Mouse (Mus musculus): ENCODE data around the gene Misp. TPM values are rescaled to one million over a fixed set of nuclear protein-coding genes. Genes with fewer than 3 reads are reported as not detected.

The Misp gene
- polyA plus RNA-seq, 1 experiment: not detected

DNA sequence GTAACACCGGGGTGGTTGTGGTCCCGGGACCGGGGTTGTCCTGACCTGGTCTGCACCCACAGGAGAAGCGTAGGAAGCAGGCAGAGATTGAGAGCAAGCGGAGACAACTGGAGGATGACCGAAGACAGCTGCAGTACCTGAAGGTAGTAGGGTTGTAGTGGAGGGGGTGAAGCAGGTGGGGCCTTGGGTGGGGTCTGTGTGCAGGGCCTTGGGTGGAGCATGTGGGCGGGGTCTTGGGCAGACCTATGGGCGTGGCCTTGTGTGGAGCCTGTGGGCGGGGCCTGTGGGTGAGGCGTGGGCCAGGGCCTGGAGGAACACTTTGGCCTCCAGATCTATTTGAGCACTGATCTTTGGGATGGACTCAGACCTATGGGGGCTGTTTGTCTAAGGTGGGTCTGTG is 13.8 kb upstream of the Misp start:
- H3K27ac ChIP-seq (ENCODE audit: control insufficient read depth, insufficient read depth, low read depth, low read length, poor library complexity): no peak overlapping the region
- WGBS: 76% methylated on average over 10 of the region's 10 CpGs
- H3K4me1 ChIP-seq (ENCODE audit: control insufficient read depth, insufficient read depth, low read length): peaks cover 1% of the 10 kb centered on the region; the same call in 1 of the 2 replicates
- H3K4me3 ChIP-seq (replicated peaks; ENCODE audit: control insufficient read depth, low read depth, low read length): no peak overlapping the region
- TF ChIP-seq POLR2A (IDR thresholded peaks at IDR 0.05; ENCODE audit: borderline replicate concordance, control insufficient read depth, low read depth, low read length) (no peak), CTCF (IDR thresholded peaks at IDR 0.05; ENCODE audit: control insufficient read depth, insufficient read depth, low read length) (no peak)

DNA sequence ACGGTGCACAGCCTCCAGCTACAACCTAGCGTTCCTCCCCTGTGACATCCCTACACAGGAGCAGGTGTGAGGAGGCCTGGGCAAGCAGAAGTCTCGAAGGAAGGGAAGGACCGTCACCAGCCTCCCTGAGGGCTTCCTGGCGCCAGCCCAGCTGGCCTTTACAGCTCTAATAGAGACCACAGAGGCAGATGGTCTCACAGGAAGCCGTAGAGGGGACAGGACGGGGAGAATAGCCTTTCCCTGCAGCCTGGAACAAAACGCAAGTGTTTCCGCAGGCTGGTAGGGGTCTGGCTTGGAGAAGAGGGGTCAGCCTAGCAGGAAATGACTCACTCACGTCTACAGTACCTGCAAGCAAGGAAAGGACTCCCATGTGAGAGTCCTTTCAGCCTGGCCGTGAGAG is 13.0 kb upstream of the Misp start:
- no peak for TF ChIP-seq POLR2A (IDR thresholded peaks at IDR 0.05; ENCODE audit: borderline replicate concordance, control insufficient read depth, low read depth, low read length)
- no peak for TF ChIP-seq CTCF (IDR thresholded peaks at IDR 0.05; ENCODE audit: control insufficient read depth, insufficient read depth, low read length)
- H3K4me3 ChIP-seq (replicated peaks; ENCODE audit: control insufficient read depth, low read depth, low read length): no peak overlapping the region
- H3K4me1 ChIP-seq (ENCODE audit: control insufficient read depth, insufficient read depth, low read length): no peaks in the 10 kb centered on the region
- 63% methylated on average over 11 of the region's 11 CpGs for WGBS
- H3K27ac ChIP-seq (ENCODE audit: control insufficient read depth, insufficient read depth, low read depth, low read length, poor library complexity): no peak overlapping the region

DNA sequence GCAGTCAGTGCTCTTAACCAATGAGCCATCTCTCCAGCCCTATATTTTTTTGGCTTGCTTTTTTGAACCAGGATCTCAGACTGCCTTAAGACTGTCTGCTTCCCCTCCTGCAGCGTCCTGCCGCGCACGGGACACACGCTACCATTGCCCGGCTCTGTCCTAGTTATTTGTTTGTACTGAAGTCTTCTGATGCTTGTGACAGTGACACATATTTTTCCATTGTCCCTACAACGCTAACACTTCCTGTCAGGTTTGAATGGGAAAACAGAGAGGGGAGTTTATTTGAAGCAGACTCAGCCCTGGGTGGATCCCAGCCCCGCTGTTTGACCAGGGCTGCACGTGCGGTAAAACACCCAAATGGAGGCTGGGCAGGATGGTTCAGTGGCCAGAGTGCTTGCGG is 12.1 kb upstream of the Misp start:
- Histone ChIP-seq H3K4me3 (replicated peaks; ENCODE audit: control insufficient read depth, low read depth, low read length) (no peak overlapping the region), H3K4me1 (ENCODE audit: control insufficient read depth, insufficient read depth, low read length) (no peaks in the 10 kb centered on the region), H3K27ac (ENCODE audit: control insufficient read depth, insufficient read depth, low read depth, low read length, poor library complexity) (no peak overlapping the region)
- 91% methylated on average over 11 of the region's 11 CpGs for WGBS
- TF ChIP-seq CTCF (IDR thresholded peaks at IDR 0.05; ENCODE audit: control insufficient read depth, insufficient read depth, low read length) (no peak), POLR2A (IDR thresholded peaks at IDR 0.05; ENCODE audit: borderline replicate concordance, control insufficient read depth, low read depth, low read length) (no peak)

- no peaks in the 10 kb centered on the region for H3K4me1 ChIP-seq (ENCODE audit: control insufficient read depth, insufficient read depth, low read length)
- TF ChIP-seq CTCF (IDR thresholded peaks at IDR 0.05; ENCODE audit: control insufficient read depth, insufficient read depth, low read length): peak; percentile 99
- no peak for TF ChIP-seq POLR2A (IDR thresholded peaks at IDR 0.05; ENCODE audit: borderline replicate concordance, control insufficient read depth, low read depth, low read length)
- WGBS: 33% methylated on average over 15 of the region's 15 CpGs
Measured at GRCm38 (mm10) chr10:79811736-79812637, 8.8 kb upstream of the Misp start.

DNA sequence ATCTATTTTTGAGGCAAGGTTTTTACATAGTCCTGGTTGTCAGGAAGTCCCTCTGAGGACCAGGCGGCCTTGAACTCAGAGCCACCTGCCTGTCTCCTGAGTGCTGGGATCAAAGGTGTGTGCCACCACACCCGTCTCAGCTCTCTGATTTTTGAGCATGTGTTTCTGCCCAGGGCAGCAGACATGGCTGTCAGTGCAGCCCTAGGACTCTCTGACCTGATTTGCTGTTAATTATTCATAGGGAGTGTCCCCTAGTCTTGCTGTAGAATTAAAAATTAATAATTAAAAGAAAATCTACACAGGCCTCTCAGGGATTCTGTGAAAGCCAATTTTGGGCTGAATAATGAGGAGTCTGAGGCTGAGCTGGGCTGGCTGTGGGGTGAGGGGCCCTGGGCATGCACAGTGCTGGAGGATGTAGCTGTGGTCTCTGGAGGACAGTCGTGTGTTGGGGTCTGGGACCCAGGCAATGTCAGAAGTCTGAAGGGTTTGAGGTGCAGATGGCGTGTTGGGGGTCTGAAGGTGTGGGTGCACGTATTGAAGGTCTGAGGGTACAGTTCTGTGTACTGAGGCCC is 6.4 kb upstream of the Misp start:
- Histone ChIP-seq H3K4me1 (ENCODE audit: control insufficient read depth, insufficient read depth, low read length) (no peaks in the 10 kb centered on the region), H3K27ac (ENCODE audit: control insufficient read depth, insufficient read depth, low read depth, low read length, poor library complexity) (no peak overlapping the region), H3K4me3 (replicated peaks; ENCODE audit: control insufficient read depth, low read depth, low read length) (no peak overlapping the region)
- 80% methylated on average over 5 of the region's 5 CpGs for WGBS
- TF ChIP-seq POLR2A (IDR thresholded peaks at IDR 0.05; ENCODE audit: borderline replicate concordance, control insufficient read depth, low read depth, low read length) (no peak), CTCF (IDR thresholded peaks at IDR 0.05; ENCODE audit: control insufficient read depth, insufficient read depth, low read length) (no peak)

More at GRCm38 (mm10) chr10:79811736-79812637, 8.8 kb upstream of the Misp start:
- H3K27ac ChIP-seq (ENCODE audit: control insufficient read depth, insufficient read depth, low read depth, low read length, poor library complexity): no peak overlapping the region
- H3K4me3 ChIP-seq (replicated peaks; ENCODE audit: control insufficient read depth, low read depth, low read length): no peak overlapping the region

DNA sequence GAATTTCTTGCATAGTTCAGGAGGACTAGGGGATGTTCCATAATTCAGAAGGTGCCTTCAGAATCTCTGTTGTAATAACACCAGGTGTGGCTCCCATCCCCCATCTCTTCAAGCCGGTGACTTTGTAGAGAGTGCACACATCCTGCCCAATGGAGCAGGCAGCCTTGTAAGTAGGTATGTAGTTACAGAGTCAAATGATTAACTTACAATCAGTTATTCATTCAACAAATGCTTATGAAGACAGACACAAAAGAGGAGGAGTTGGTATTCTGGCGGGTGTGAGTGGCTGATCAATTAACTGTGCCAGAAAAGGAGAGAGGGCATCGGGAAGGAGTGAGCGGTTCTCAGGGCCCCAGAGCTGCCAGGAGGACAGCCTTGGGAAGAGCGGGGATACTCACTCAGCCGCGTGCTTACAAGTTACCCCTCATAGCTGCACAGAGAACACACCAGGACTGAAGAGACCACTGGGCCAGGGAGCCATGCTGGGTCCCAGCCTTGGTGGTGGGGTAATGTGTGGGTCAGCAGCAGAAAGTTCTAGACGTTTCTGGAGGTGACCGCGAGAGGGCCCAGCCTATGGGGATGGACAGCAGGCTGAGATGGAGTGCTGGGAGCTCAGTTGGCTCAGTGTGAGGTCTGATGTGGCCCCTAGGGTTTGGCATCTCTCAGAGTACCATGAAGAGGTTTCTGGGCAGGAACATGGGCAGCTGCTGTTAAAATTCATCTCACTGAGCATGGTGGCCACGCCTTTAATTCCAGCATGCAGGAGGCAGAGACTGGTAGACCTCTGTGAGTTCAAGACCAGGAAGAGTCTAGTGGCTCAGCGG is 4.9 kb upstream of the Misp start:
- Histone ChIP-seq H3K4me3 (replicated peaks; ENCODE audit: control insufficient read depth, low read depth, low read length) (no peak overlapping the region), H3K27ac (ENCODE audit: control insufficient read depth, insufficient read depth, low read depth, low read length, poor library complexity) (no peak overlapping the region), H3K4me1 (ENCODE audit: control insufficient read depth, insufficient read depth, low read length) (no peaks in the 10 kb centered on the region)
- 91% methylated on average over 12 of the region's 12 CpGs for WGBS
- TF ChIP-seq POLR2A (IDR thresholded peaks at IDR 0.05; ENCODE audit: borderline replicate concordance, control insufficient read depth, low read depth, low read length): no peak
- no peak for TF ChIP-seq CTCF (IDR thresholded peaks at IDR 0.05; ENCODE audit: control insufficient read depth, insufficient read depth, low read length)

- WGBS: 53% methylated on average over 2 of the region's 2 CpGs
- Histone ChIP-seq H3K4me3 (replicated peaks; ENCODE audit: control insufficient read depth, low read depth, low read length) (no peak overlapping the region), H3K4me1 (ENCODE audit: control insufficient read depth, insufficient read depth, low read length) (no peaks in the 10 kb centered on the region), H3K27ac (ENCODE audit: control insufficient read depth, insufficient read depth, low read depth, low read length, poor library complexity) (no peak overlapping the region)
- TF ChIP-seq CTCF (IDR thresholded peaks at IDR 0.05; ENCODE audit: control insufficient read depth, insufficient read depth, low read length): no peak
- no peak for TF ChIP-seq POLR2A (IDR thresholded peaks at IDR 0.05; ENCODE audit: borderline replicate concordance, control insufficient read depth, low read depth, low read length)
Measured at GRCm38 (mm10) chr10:79817111-79817510, 3.7 kb upstream of the Misp start.

DNA sequence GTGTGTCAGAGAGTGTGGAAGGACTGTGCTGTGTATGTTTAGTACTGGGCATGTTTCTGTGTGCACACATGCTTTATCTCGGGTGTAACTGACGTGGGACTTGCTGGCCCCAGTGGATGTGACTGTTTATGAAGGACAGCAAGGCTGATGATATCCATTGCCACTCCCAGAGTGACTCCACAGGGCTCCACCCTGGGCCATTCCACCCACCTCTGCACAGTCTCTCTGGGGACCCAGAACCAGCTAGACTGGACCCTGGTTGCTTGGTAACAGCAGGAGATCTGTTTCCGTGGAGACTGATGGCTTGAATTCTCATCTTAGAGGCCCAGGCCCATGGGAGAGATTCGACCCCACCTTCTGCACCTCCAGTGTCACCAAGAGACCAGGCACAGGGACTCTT is 2.6 kb upstream of the Misp start:
- TF ChIP-seq POLR2A (IDR thresholded peaks at IDR 0.05; ENCODE audit: borderline replicate concordance, control insufficient read depth, low read depth, low read length): no peak
- no peak for TF ChIP-seq CTCF (IDR thresholded peaks at IDR 0.05; ENCODE audit: control insufficient read depth, insufficient read depth, low read length)
- 73% methylated on average over 4 of the region's 4 CpGs for WGBS
- no peaks in the 10 kb centered on the region for H3K4me1 ChIP-seq (ENCODE audit: control insufficient read depth, insufficient read depth, low read length)

More for the DNA sequence above, 2.6 kb upstream of the Misp start:
- no peak overlapping the region for H3K27ac ChIP-seq (ENCODE audit: control insufficient read depth, insufficient read depth, low read depth, low read length, poor library complexity)
- no peak overlapping the region for H3K4me3 ChIP-seq (replicated peaks; ENCODE audit: control insufficient read depth, low read depth, low read length)
